Mouse (Mus musculus) kidney, embryonic 15.5 days (tissue): ENCODE measurements at regions not wholly inside any gene's neighbourhood (a gene's known extent, or its start where the extent isn't known, plus 50 kb on each side); places are given as distances from the start of the nearest gene placed in this dataset.

ENCODE experiments used
- ATAC-seq: fragments of 200-750 bp; cut with Nextera tagmentation; replicated peaks from 2 replicates; pipeline ENCODE4 v1.8.0; 2017; ENCODE audit warnings: moderate TSS enrichment; ENCODE audit not compliant: low FRiP score
- H3K27ac ChIP-seq: fragments of 300-500 bp; sonication (generic); 2 replicates; pipeline ENCODE4 v1.5.1; 2015; ENCODE audit warnings: mild to moderate bottlenecking, inconsistent platforms
- H3K27me3 ChIP-seq: fragments of 300-500 bp; sonication (generic); 2 replicates; pipeline ENCODE4 v1.6.1; 2015; ENCODE audit warnings: inconsistent platforms
- H3K36me3 ChIP-seq: fragments of 300-500 bp; sonication (generic); 2 replicates; pipeline ENCODE4 v1.6.1; 2015; ENCODE audit warnings: inconsistent platforms
- H3K4me1 ChIP-seq: fragments of 300-500 bp; sonication (generic); 2 replicates; pipeline ENCODE4 v1.6.1; 2015; ENCODE audit warnings: inconsistent platforms
- H3K4me2 ChIP-seq: fragments of 300-500 bp; sonication (generic); 2 replicates; pipeline ENCODE4 v1.6.1; 2015; ENCODE audit warnings: moderate library complexity, mild to moderate bottlenecking, inconsistent platforms
- H3K4me3 ChIP-seq: fragments of 300-500 bp; sonication (generic); replicated peaks from 2 replicates; pipeline ENCODE4 v1.5.1; 2015; ENCODE audit warnings: mild to moderate bottlenecking, inconsistent platforms
- H3K9ac ChIP-seq: fragments of 300-500 bp; sonication (generic); 2 replicates; pipeline ENCODE4 v1.6.1; 2015; ENCODE audit warnings: mild to moderate bottlenecking, inconsistent platforms
- H3K9me3 ChIP-seq: fragments of 300-500 bp; sonication (generic); replicated peaks from 2 replicates; pipeline ENCODE4 v1.6.1; 2016; ENCODE audit warnings: inconsistent platforms
- WGBS: fragments of 180-500 bp; shearing (Covaris S2); methylation state at CpG from one replicate; pipeline ENCODE4 v1.1.7; 2015; ENCODE audit warnings: mixed read lengths; 5-methylcytosine and 5-hydroxymethylcytosine counted together

GRCm38 (mm10) chr8:18536059-18536458 lies 442.0 kb downstream of the Defb40 start:
- Histone ChIP-seq H3K4me2 (no peak overlapping the region), H3K9ac (no peak overlapping the region), H3K4me1 (no peaks in the 10 kb centered on the region), H3K4me3 (no peak overlapping the region), H3K9me3 (no peaks in the 10 kb centered on the region), H3K36me3 (no peaks in the 10 kb centered on the region), H3K27ac (no peak overlapping the region), H3K27me3 (no peaks in the 10 kb centered on the region)
- 90% methylated on average over 2 of the region's 2 CpGs for WGBS
- no peak for ATAC-seq

- H3K9me3 ChIP-seq, result no peaks in the 10 kb centered on the region
- no peak overlapping the region for H3K9ac ChIP-seq
- WGBS, result 90% methylated on average over 6 of the region's 6 CpGs
- ATAC-seq, result no peak
- H3K4me3 ChIP-seq, result no peak overlapping the region
- H3K4me1 ChIP-seq, result no peaks in the 10 kb centered on the region
- no peak overlapping the region for H3K4me2 ChIP-seq
- no peaks in the 10 kb centered on the region for H3K36me3 ChIP-seq
- H3K27me3 ChIP-seq, result no peaks in the 10 kb centered on the region
- H3K27ac ChIP-seq, result no peak overlapping the region
These were observed 449.9 kb downstream of the Defb40 start for GRCm38 (mm10) chr8:18528120-18528519.

DNA sequence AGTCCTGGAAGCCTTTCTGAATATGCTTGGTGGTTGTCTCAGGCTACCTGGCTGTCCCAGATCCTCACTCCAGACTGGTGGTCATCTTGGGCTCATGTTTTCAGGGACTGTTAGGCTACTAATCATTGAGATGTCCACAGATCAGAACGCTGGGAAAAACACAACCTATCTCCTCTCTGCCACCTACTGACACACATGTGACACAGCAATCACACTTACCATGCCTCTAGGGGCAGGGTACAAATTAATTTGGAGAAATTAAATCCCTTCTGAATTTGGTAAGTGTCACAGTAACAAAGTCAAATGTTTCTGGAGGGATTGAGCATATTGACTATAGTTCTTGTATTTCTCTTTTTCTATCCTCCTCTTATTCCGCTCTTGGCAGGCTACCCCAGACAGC lies 465.6 kb downstream of the Defb40 start:
- WGBS, result 60% methylated on average over 2 of the region's 2 CpGs
- Histone ChIP-seq H3K4me1 (no peaks in the 10 kb centered on the region), H3K9ac (no peak overlapping the region), H3K27ac (no peak overlapping the region), H3K4me2 (no peak overlapping the region), H3K9me3 (no peaks in the 10 kb centered on the region), H3K27me3 (no peaks in the 10 kb centered on the region), H3K4me3 (no peak overlapping the region), H3K36me3 (no peaks in the 10 kb centered on the region)
- ATAC-seq, result no peak

GRCm38 (mm10) chr8:18506158-18507022 lies 471.7 kb downstream of the Defb40 start:
- H3K4me3 ChIP-seq, result no peak overlapping the region
- no peak for ATAC-seq

DNA sequence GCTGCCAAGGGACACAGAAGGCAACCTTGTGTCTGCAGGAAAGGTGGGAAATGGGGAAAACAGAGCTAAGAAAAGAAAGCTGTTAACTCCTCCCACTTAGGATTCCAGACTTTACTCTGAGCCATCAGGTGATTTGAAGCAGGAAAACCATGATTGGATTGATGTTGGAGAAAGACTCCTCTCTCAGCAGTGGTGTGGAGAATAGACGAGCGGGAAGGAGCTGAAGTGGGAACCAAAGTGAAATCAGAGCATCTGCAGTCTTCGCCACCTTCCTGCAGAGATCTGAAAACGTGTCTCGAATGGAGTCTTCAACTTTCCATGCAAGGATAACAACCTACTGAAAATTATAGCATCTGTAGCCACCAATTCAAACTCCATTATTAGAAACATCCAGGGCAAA lies 487.4 kb downstream of the Defb40 start:
- Histone ChIP-seq H3K4me2 (no peak overlapping the region), H3K9ac (no peak overlapping the region), H3K27me3 (no peaks in the 10 kb centered on the region), H3K36me3 (no peaks in the 10 kb centered on the region), H3K4me3 (no peak overlapping the region), H3K27ac (no peak overlapping the region), H3K4me1 (no peaks in the 10 kb centered on the region), H3K9me3 (no peaks in the 10 kb centered on the region)
- whole genome bisulfite sequencing, result 86% methylated on average over 5 of the region's 5 CpGs
- no peak for ATAC-seq

More at GRCm38 (mm10) chr8:18506158-18507022, 471.7 kb downstream of the Defb40 start:
- H3K27ac ChIP-seq, result no peak overlapping the region
- no peaks in the 10 kb centered on the region for H3K36me3 ChIP-seq
- no peak overlapping the region for H3K9ac ChIP-seq
- H3K4me1 ChIP-seq, result no peaks in the 10 kb centered on the region
- H3K27me3 ChIP-seq, result no peaks in the 10 kb centered on the region
- H3K9me3 ChIP-seq, result no peaks in the 10 kb centered on the region
- H3K4me2 ChIP-seq, result no peak overlapping the region
- 78% methylated on average over 13 of the region's 13 CpGs for WGBS

DNA sequence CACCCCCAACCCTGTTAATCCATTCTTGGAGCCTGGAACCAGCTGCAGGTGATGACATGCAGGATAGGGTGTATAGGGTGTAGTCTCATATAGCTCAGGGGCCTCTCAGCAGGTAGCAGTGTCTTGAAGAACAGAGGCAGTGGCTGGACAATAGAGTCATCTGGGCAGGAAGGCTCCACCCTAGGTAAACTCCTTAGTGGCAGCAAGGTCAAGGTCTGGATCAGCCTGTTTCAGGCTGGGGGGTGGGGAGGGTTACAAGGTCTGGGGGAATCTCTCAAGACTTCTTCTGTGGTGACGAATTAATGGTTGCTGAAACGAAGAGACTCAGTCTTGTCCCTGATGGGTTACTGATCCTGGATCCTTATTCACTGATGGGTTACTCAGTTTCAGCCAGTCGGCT lies 498.0 kb downstream of the Defb40 start:
- Histone ChIP-seq H3K27ac (no peak overlapping the region), H3K4me3 (no peak overlapping the region), H3K9ac (no peak overlapping the region), H3K27me3 (no peaks in the 10 kb centered on the region), H3K4me1 (no peaks in the 10 kb centered on the region), H3K4me2 (no peak overlapping the region), H3K36me3 (no peaks in the 10 kb centered on the region), H3K9me3 (no peaks in the 10 kb centered on the region)
- no peak for ATAC-seq
- WGBS, result 78% methylated on average over 3 of the region's 3 CpGs

DNA sequence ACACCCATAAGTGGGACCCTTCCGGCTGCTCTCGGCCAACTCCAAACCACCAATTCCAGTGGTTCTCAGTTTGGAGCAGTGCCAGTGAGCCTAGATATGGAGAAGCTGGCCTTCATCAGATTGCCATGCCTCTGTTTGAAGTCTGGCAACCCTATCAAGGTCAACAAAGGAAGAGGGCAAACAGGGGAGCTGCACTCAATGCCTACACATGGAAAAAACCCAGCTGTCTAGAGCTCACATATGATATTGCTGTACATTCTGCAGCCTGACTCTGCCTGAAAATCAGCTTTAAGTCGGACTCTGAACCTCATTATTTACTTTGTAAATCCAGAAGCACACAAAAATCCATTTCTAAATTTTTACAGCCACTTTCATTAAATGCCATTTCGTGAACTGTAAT lies 499.9 kb downstream of the Defb40 start:
- Histone ChIP-seq H3K9ac (no peak overlapping the region), H3K9me3 (no peaks in the 10 kb centered on the region), H3K4me2 (no peak overlapping the region), H3K4me3 (no peak overlapping the region), H3K36me3 (no peaks in the 10 kb centered on the region), H3K27ac (no peak overlapping the region), H3K4me1 (no peaks in the 10 kb centered on the region), H3K27me3 (no peaks in the 10 kb centered on the region)
- WGBS, result 77% methylated on average over 4 of the region's 4 CpGs
- ATAC-seq, result no peak

- ATAC-seq, result no peak
- no peaks in the 10 kb centered on the region for H3K36me3 ChIP-seq
- H3K4me1 ChIP-seq, result no peaks in the 10 kb centered on the region
- no peak overlapping the region for H3K9ac ChIP-seq
- no peaks in the 10 kb centered on the region for H3K27me3 ChIP-seq
- no peak overlapping the region for H3K27ac ChIP-seq
- 74% methylated on average over 7 of the region's 7 CpGs for WGBS
- H3K4me2 ChIP-seq, result no peak overlapping the region
- no peak overlapping the region for H3K4me3 ChIP-seq
- no peaks in the 10 kb centered on the region for H3K9me3 ChIP-seq
These were observed 510.5 kb downstream of the Defb40 start for GRCm38 (mm10) chr8:18467511-18467910.

DNA sequence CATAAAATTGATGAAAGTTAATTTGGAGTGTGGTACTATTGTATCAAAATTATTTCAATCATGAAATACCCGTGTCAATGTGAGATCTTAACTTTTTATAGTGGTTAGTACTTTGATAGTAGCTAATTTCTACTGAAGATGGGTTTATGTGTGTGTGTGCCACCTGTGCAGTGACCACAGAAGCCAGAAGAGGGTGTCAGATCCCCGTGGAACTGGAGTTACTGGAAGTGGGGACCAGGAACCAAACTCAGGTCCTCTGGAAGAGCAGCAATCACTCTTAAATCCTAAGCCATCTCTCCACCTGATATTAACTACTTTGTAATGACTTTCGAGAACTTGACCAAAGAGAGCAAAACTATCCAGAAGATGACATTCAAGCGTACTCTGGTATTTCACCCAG lies 517.4 kb downstream of the Defb40 start:
- Histone ChIP-seq H3K4me2 (no peak overlapping the region), H3K4me3 (no peak overlapping the region), H3K4me1 (no peaks in the 10 kb centered on the region), H3K27ac (no peak overlapping the region), H3K9me3 (no peaks in the 10 kb centered on the region), H3K36me3 (no peaks in the 10 kb centered on the region), H3K27me3 (no peaks in the 10 kb centered on the region), H3K9ac (no peak overlapping the region)
- 80% methylated on average over 4 of the region's 4 CpGs for WGBS
- no peak for ATAC-seq

DNA sequence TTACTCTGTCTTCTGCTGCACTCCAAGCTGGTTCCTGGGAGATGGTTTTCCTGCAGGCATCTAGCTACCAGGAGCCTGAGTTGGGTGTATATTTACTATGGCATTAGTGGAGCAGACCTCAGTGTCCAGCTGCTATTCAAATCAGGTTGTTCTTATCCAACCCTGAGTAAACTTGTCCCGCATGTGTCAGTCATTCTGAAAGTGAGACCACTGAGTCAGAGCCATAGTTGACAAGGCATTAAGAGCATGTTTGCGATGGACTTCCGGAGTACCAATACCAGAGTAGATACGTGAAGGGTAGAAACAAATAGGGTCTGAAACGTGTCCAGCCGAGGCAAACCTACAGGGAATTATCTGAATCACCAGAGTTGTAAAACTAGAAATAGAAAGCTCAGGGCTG lies 520.6 kb downstream of the Defb40 start:
- no peaks in the 10 kb centered on the region for H3K9me3 ChIP-seq
- H3K9ac ChIP-seq, result no peak overlapping the region
- no peaks in the 10 kb centered on the region for H3K4me1 ChIP-seq
- H3K27me3 ChIP-seq, result no peaks in the 10 kb centered on the region
- H3K36me3 ChIP-seq, result no peaks in the 10 kb centered on the region
- WGBS, result 87% methylated on average over 6 of the region's 6 CpGs
- no peak overlapping the region for H3K4me2 ChIP-seq
- no peak overlapping the region for H3K4me3 ChIP-seq
- no peak overlapping the region for H3K27ac ChIP-seq
- no peak for ATAC-seq

DNA sequence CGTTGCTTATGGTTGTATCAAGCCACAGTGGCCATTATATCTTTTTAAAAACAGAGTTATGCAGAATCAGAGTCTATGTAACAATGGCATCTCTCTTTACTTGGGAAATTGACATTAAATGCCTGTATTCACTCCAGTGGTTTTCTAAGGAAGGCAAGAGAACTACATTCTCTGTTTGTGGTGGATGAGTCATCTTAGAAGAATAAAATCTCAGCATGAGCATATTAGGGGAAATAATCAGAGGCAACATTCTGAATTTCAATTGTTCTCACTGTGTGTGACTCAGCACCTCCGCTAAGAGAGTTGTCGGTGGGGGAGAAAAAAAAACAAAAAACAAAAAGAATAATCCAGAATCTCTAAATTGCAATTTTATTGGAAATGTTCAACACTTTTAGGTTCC lies 529.0 kb downstream of the Defb40 start:
- ATAC-seq, result no peak
- H3K4me2 ChIP-seq, result no peak overlapping the region
- no peak overlapping the region for H3K27ac ChIP-seq
- no peak overlapping the region for H3K9ac ChIP-seq
- H3K4me1 ChIP-seq, result no peaks in the 10 kb centered on the region
- no peak overlapping the region for H3K4me3 ChIP-seq
- WGBS, result 85% methylated on average over 3 of the region's 3 CpGs
- no peaks in the 10 kb centered on the region for H3K36me3 ChIP-seq
- H3K9me3 ChIP-seq, result no peaks in the 10 kb centered on the region
- no peaks in the 10 kb centered on the region for H3K27me3 ChIP-seq

DNA sequence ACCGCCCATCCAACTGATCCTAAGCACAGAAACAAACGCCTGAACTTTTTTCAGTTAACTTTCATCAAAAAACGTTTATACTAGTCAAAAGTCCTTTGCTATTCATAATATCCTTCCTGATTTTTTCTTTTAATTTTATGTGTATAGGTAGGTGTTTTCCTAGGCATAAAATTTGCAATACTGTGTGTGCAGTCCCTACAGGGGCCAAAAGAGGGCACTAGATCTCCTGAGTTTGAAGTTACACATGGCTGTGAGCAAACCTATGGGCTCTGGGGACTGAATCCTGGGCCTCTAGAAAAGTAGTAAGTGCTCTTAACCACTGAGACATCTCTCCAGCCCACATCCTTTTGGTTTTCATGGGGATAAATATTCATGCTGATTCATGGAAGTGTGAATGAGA lies 535.8 kb downstream of the Defb40 start:
- 68% methylated on average over 3 of the region's 3 CpGs for WGBS
- H3K4me3 ChIP-seq, result no peak overlapping the region
- no peak overlapping the region for H3K9ac ChIP-seq
- ATAC-seq, result no peak
- H3K4me2 ChIP-seq, result no peak overlapping the region
- no peak overlapping the region for H3K27ac ChIP-seq
- no peaks in the 10 kb centered on the region for H3K27me3 ChIP-seq
- no peaks in the 10 kb centered on the region for H3K36me3 ChIP-seq
- H3K9me3 ChIP-seq, result no peaks in the 10 kb centered on the region
- H3K4me1 ChIP-seq, result no peaks in the 10 kb centered on the region

- Histone ChIP-seq H3K27me3 (no peaks in the 10 kb centered on the region), H3K36me3 (no peaks in the 10 kb centered on the region), H3K4me3 (no peak overlapping the region), H3K9ac (no peak overlapping the region), H3K27ac (no peak overlapping the region), H3K4me1 (no peaks in the 10 kb centered on the region), H3K4me2 (no peak overlapping the region), H3K9me3 (no peaks in the 10 kb centered on the region)
- 89% methylated on average over 5 of the region's 5 CpGs for WGBS
- ATAC-seq, result no peak
These were observed 555.2 kb downstream of the Defb40 start for GRCm38 (mm10) chr8:18422846-18423245.
